In genomic region chr5:129947528-129948033, GRCm38 (mm10) we compare ENCODE assay signal across 22 mouse cellular contexts. TPM values are rescaled to one million over a fixed set of nuclear protein-coding genes. Genes with fewer than 3 reads are reported as not detected.
DNase-seq lines count a peak whose midpoint lies in the region; ATAC-seq lines count a peak whose summit lies in the region.
"Had no signal": no experiment of that assay in that cellular context is flagged by ENCODE, and none has a peak within 500 bp of the region (broad histone marks: within the 10 kb centered on the region; RNA-seq: fewer than 3 reads in every experiment).

No protein-coding gene starts in this region.

- intact Hi-C loops in heart, postnatal 14 days (cut with DNase I) = no loop called here

- H3K9ac ChIP-seq in intestine, embryonic 16.5 days (ENCODE audit: low read depth, low read length) = no peak overlapping the region
- H3K9ac ChIP-seq: embryonic facial prominence, embryonic 15.5 days; hindbrain, embryonic 13.5 days had no signal

- ATAC-seq in intestine, embryonic 16.5 days = 0 out of 2 replicates have a peak, but pooled peaks have one; percentile 58
- ATAC-seq: forebrain, embryonic 14.5 days; hindbrain, postnatal 0 days had no signal

- H3K9me3 ChIP-seq in intestine, embryonic 16.5 days (ENCODE audit: control insufficient read depth, low read length) = no peaks in the 10 kb centered on the region
- H3K9me3 ChIP-seq in embryonic facial prominence, embryonic 10.5 days = no peaks in the 10 kb centered on the region
- H3K9me3 ChIP-seq: embryonic facial prominence, embryonic 15.5 days; forebrain, embryonic 10.5 days; heart, embryonic 10.5 days; hindbrain, embryonic 13.5 days had no signal

- peak overlapping the region; percentile 33; the same call in 1 of the 2 replicates for H3K27ac ChIP-seq in intestine, embryonic 16.5 days (ENCODE audit: low read length)
- no peak overlapping the region for H3K27ac ChIP-seq in embryonic facial prominence, embryonic 10.5 days (replicated peaks)
- H3K27ac ChIP-seq: embryonic facial prominence, embryonic 15.5 days; forebrain, embryonic 10.5 days; gastrocnemius, adult 2 months; heart, embryonic 10.5 days; hindbrain, embryonic 13.5 days; hindbrain, postnatal 0 days had no signal

- H3K27me3 ChIP-seq in intestine, embryonic 16.5 days (replicated peaks; ENCODE audit: control insufficient read depth, insufficient read depth, low read length) = no peaks in the 10 kb centered on the region
- no peaks in the 10 kb centered on the region for H3K27me3 ChIP-seq in splenic B cell, adult 2 months (ENCODE audit: control insufficient read depth, insufficient read depth, low read length, poor library complexity, severe bottlenecking)
- no peaks in the 10 kb centered on the region for H3K27me3 ChIP-seq in embryonic facial prominence, embryonic 10.5 days (replicated peaks; ENCODE audit: low read depth, poor library complexity, severe bottlenecking)
- H3K27me3 ChIP-seq: embryonic facial prominence, embryonic 15.5 days; hindbrain, embryonic 13.5 days had no signal

- DNase-seq in heart, adult 11 months = peak; percentile 35
- no peak for DNase-seq in heart, postnatal 14 days
- DNase-seq in MEL-GATA-1-ER (ENCODE audit: extremely low read depth, low read depth) = peak; percentile 26
- peak; percentile 18 for DNase-seq in splenic B cell, adult 2 months (ENCODE audit: low read depth, low spot score)
- no peak for DNase-seq in embryonic facial prominence, embryonic 10.5 days (ENCODE audit: low spot score)
- DNase-seq in embryo, embryonic 10 days (ENCODE audit: low spot score) = no peak
- DNase-seq: adrenal gland, adult 2 months; adrenal gland, postnatal 25 days; cerebellum, adult 2 months; cerebellum, postnatal 25 days; gastrocnemius, adult 2 months; gastrocnemius, postnatal 25 days; heart, adult 18-20 months; heart, postnatal 10 days had no signal

- H3K4me2 ChIP-seq in intestine, embryonic 16.5 days (ENCODE audit: low read depth, low read length) = no peak overlapping the region
- H3K4me2 ChIP-seq: embryonic facial prominence, embryonic 15.5 days; hindbrain, embryonic 13.5 days had no signal

- H3K4me1 ChIP-seq in intestine, embryonic 16.5 days (ENCODE audit: control insufficient read depth, insufficient read depth, low read length) = peaks cover 6% of the 10 kb centered on the region
- H3K4me1 ChIP-seq in embryonic facial prominence, embryonic 10.5 days = peaks cover 10% of the 10 kb centered on the region
- H3K4me1 ChIP-seq: heart, embryonic 10.5 days had no signal

- H3K36me3 ChIP-seq in intestine, embryonic 16.5 days (ENCODE audit: control insufficient read depth, insufficient read depth, low read length) = no peaks in the 10 kb centered on the region
- no peaks in the 10 kb centered on the region for H3K36me3 ChIP-seq in splenic B cell, adult 2 months (ENCODE audit: control insufficient read depth, insufficient read depth, low read length, poor library complexity, severe bottlenecking)
- H3K36me3 ChIP-seq in embryonic facial prominence, embryonic 10.5 days (replicated peaks) = peaks cover 49% of the 10 kb centered on the region

- WGBS in intestine, embryonic 16.5 days = 55% methylated on average over 2 of the region's 2 CpGs
- WGBS in embryonic facial prominence, embryonic 10.5 days = 97% methylated on average over 2 of the region's 2 CpGs

- no peak overlapping the region for H3K4me3 ChIP-seq in intestine, embryonic 16.5 days (ENCODE audit: low read length)
- no peak overlapping the region for H3K4me3 ChIP-seq in embryonic facial prominence, embryonic 10.5 days
- H3K4me3 ChIP-seq: embryonic facial prominence, embryonic 15.5 days; erythroblast, embryonic 14.5 days; forebrain, embryonic 10.5 days; gastrocnemius, adult 2 months; heart, embryonic 10.5 days; hindbrain, embryonic 13.5 days had no signal

RNA-seq across cellular contexts. Expression of gene Vkorc1l1, which starts 5.8 kb away (rescaled TPM):
- total RNA-seq in heart, postnatal 14 days (2021) = 10 to 100 TPM; 14.6 to 15.9 TPM
- polyA plus RNA-seq in intestine, embryonic 16.5 days (2015; fragmentation: Nextera tagmentation; extraction: Ambion mirVana) = 22.1 and 28.8 TPM in 2 replicates
- polyA plus RNA-seq in embryonic facial prominence, embryonic 10.5 days (2016; fragmentation: Nextera tagmentation; extraction: Ambion mirVana) = 29.2 and 34.7 TPM in 2 replicates

RNA-seq across cellular contexts. Expression of gene Nupr1l, which starts 39.2 kb away (rescaled TPM):
- under 1 TPM; 0.57 to 0.83 TPM for total RNA-seq in heart, postnatal 14 days (2021)
- polyA plus RNA-seq in intestine, embryonic 16.5 days (2015; fragmentation: Nextera tagmentation; extraction: Ambion mirVana) = 2.1 and 2.3 TPM in 2 replicates
- polyA plus RNA-seq in embryonic facial prominence, embryonic 10.5 days (2016; fragmentation: Nextera tagmentation; extraction: Ambion mirVana) = 3.5 and 3.7 TPM in 2 replicates
- total RNA-seq: gastrocnemius, adult 2 months had no signal
- polyA plus RNA-seq: erythroblast, embryonic 14.5 days had no signal

RNA-seq across cellular contexts. Expression of gene Phkg1, which starts 49.2 kb away (rescaled TPM):
- total RNA-seq in heart, postnatal 14 days (2021) = 10 to 100 TPM in 1 of 2 experiments, 1 to 10 TPM in 1; 8.5 to 15.3 TPM
- 0.11 TPM in 1 of 2 replicates, not detected in the other for polyA plus RNA-seq in intestine, embryonic 16.5 days (2015; fragmentation: Nextera tagmentation; extraction: Ambion mirVana)
- 0.11 and 0.19 TPM in 2 replicates for polyA plus RNA-seq in embryonic facial prominence, embryonic 10.5 days (2016; fragmentation: Nextera tagmentation; extraction: Ambion mirVana)
- polyA plus RNA-seq: erythroblast, embryonic 14.5 days had no signal

RNA-seq across cellular contexts. Expression of gene Zbed5, which starts 52.1 kb away (rescaled TPM):
- under 1 TPM; 0.60 to 0.68 TPM for total RNA-seq in heart, postnatal 14 days (2021)
- 2.2 and 2.4 TPM in 2 replicates for polyA plus RNA-seq in intestine, embryonic 16.5 days (2015; fragmentation: Nextera tagmentation; extraction: Ambion mirVana)
- 7.4 and 7.7 TPM in 2 replicates for polyA plus RNA-seq in embryonic facial prominence, embryonic 10.5 days (2016; fragmentation: Nextera tagmentation; extraction: Ambion mirVana)

RNA-seq across cellular contexts. Expression of gene Gusb, which starts 55.3 kb away (rescaled TPM):
- 10 to 100 TPM; 18.5 to 19.0 TPM for total RNA-seq in heart, postnatal 14 days (2021)
- polyA plus RNA-seq in intestine, embryonic 16.5 days (2015; fragmentation: Nextera tagmentation; extraction: Ambion mirVana) = 110 and 131 TPM in 2 replicates
- 45.3 and 47.7 TPM in 2 replicates for polyA plus RNA-seq in embryonic facial prominence, embryonic 10.5 days (2016; fragmentation: Nextera tagmentation; extraction: Ambion mirVana)

Comparison
In these comparisons a context has a peak if more than half of its experiments do, and no peak if none do; other contexts are left out.
1. DNase-seq: peak in heart, adult 11 months (single experiment), MEL-GATA-1-ER (single experiment) and splenic B cell, adult 2 months (single experiment); none in heart, postnatal 14 days (0 of 2), embryonic facial prominence, embryonic 10.5 days (single experiment) and embryo, embryonic 10 days (single experiment).